ENCODE assay signal across 8 mouse cellular contexts in genomic region chr5:66676457-66677117, GRCm38 (mm10). TPM values are rescaled to one million over a fixed set of nuclear protein-coding genes. Genes with fewer than 3 reads are reported as not detected.
A peak's percentile ranks its signal among the peaks of the same experiment; 100 is the strongest.
DNase-seq lines count a peak whose midpoint lies in the region; ATAC-seq and TF ChIP-seq lines count a peak whose summit lies in the region.

No protein-coding gene starts in this region.

- no peaks in the 10 kb centered on the region for H3K4me1 ChIP-seq in intestine, postnatal 0 days (replicated peaks; ENCODE audit: control insufficient read depth, insufficient read depth, low read length)
- H3K4me1 ChIP-seq in limb, embryonic 12.5 days (replicated peaks): peaks cover 14% of the 10 kb centered on the region
- peaks cover 48% of the 10 kb centered on the region for H3K4me1 ChIP-seq in midbrain, embryonic 15.5 days

- peak overlapping the region; percentile 68 for H3K4me2 ChIP-seq in intestine, postnatal 0 days (replicated peaks; ENCODE audit: low read depth)
- H3K4me2 ChIP-seq in limb, embryonic 12.5 days: peak overlapping the region; percentile 100
- peak overlapping the region; percentile 78 for H3K4me2 ChIP-seq in midbrain, embryonic 15.5 days

- H3K27ac ChIP-seq in intestine, postnatal 0 days (ENCODE audit: low read depth, low read length): no peak overlapping the region
- H3K27ac ChIP-seq in limb, embryonic 12.5 days: no peak overlapping the region
- peak overlapping the region; percentile 82 for H3K27ac ChIP-seq in midbrain, embryonic 15.5 days

- H3K9ac ChIP-seq in intestine, postnatal 0 days (ENCODE audit: low read depth, low read length): 0 out of 2 replicates have a peak overlapping the region, but pooled peaks have one; percentile 17
- peak overlapping the region; percentile 60 for H3K9ac ChIP-seq in limb, embryonic 12.5 days (replicated peaks)
- H3K9ac ChIP-seq in midbrain, embryonic 15.5 days: peak overlapping the region; percentile 83

- H3K27me3 ChIP-seq in intestine, postnatal 0 days (replicated peaks; ENCODE audit: control insufficient read depth, insufficient read depth, low read length): peaks cover 41% of the 10 kb centered on the region
- peaks cover 35% of the 10 kb centered on the region for H3K27me3 ChIP-seq in limb, embryonic 12.5 days
- H3K27me3 ChIP-seq in midbrain, embryonic 15.5 days (replicated peaks): no peaks in the 10 kb centered on the region

- intact Hi-C loops in heart, postnatal 25 days (cut with DNase I): no loop called here
- intact Hi-C loops in gastrocnemius, postnatal 14 days (cut with DNase I; ENCODE audit: low total_unique reads): no loop called here

- 1% methylated on average over 51 of the region's 51 CpGs for WGBS in intestine, postnatal 0 days
- 1% methylated on average over 51 of the region's 51 CpGs for WGBS in limb, embryonic 12.5 days
- under 1% methylated on average over 51 of the region's 51 CpGs for WGBS in midbrain, embryonic 15.5 days

- no peaks in the 10 kb centered on the region for H3K9me3 ChIP-seq in intestine, postnatal 0 days (ENCODE audit: control insufficient read depth)
- no peaks in the 10 kb centered on the region for H3K9me3 ChIP-seq in limb, embryonic 12.5 days
- H3K9me3 ChIP-seq in midbrain, embryonic 15.5 days: no peaks in the 10 kb centered on the region

- peak; percentile 93 for DNase-seq in heart, adult 11 months
- no peak for DNase-seq in heart, postnatal 25 days (ENCODE audit: low spot score)
- peak; percentile 82 for DNase-seq in cerebellum, adult 9-11 months
- peak; percentile 35 for DNase-seq in gastrocnemius, postnatal 14 days
- DNase-seq in thymus, postnatal 25 days: peak; percentile 3

- no peaks in the 10 kb centered on the region for H3K36me3 ChIP-seq in intestine, postnatal 0 days (ENCODE audit: control insufficient read depth, insufficient read depth)
- H3K36me3 ChIP-seq in limb, embryonic 12.5 days: no peaks in the 10 kb centered on the region
- H3K36me3 ChIP-seq in midbrain, embryonic 15.5 days (replicated peaks): peaks cover 5% of the 10 kb centered on the region

- no peak for TF ChIP-seq CTCF in intestine, postnatal 0 days (IDR thresholded peaks at IDR 0.05; ENCODE audit: low read depth)

- peak overlapping the region; percentile 43 for H3K4me3 ChIP-seq in intestine, postnatal 0 days (ENCODE audit: low read depth, low read length)
- peak overlapping the region; percentile 59 for H3K4me3 ChIP-seq in limb, embryonic 12.5 days (replicated peaks)
- H3K4me3 ChIP-seq in midbrain, embryonic 15.5 days: peak overlapping the region; percentile 59

- peak; percentile 73 for ATAC-seq in intestine, postnatal 0 days
- ATAC-seq in limb, embryonic 12.5 days (ENCODE audit: insufficient number of reproducible peaks, insufficient read depth, low FRiP score, low TSS enrichment, low read depth): peak; percentile 63
- ATAC-seq in midbrain, embryonic 15.5 days (replicated peaks): peak; percentile 89

RNA-seq across cellular contexts. Expression of gene Uchl1, which starts 0.7 kb away (rescaled TPM):
- 1 to 10 TPM; 7.4 to 8.2 TPM for total RNA-seq in heart, postnatal 25 days (2021)
- 10 to 100 TPM in 1 of 2 experiments, 1 to 10 TPM in 1; 9.8 to 14.2 TPM for total RNA-seq in gastrocnemius, postnatal 14 days (2021)
- 70.3 and 73.4 TPM in 2 replicates for polyA plus RNA-seq in intestine, postnatal 0 days (2015; fragmentation: Nextera tagmentation; extraction: Ambion mirVana)
- polyA plus RNA-seq in limb, embryonic 12.5 days (2016; fragmentation: Nextera tagmentation; extraction: Ambion mirVana): 57.6 and 65.6 TPM in 2 replicates
- polyA plus RNA-seq in midbrain, embryonic 15.5 days (2015; fragmentation: Nextera tagmentation; extraction: Ambion mirVana): 1,755 and 1,834 TPM in 2 replicates

RNA-seq across cellular contexts. Expression of gene Apbb2, which starts 58.0 kb away (rescaled TPM):
- 10 to 100 TPM; 40.2 to 46.7 TPM for total RNA-seq in heart, postnatal 25 days (2021)
- 10 to 100 TPM; 41.0 to 48.3 TPM for total RNA-seq in gastrocnemius, postnatal 14 days (2021)
- 18.7 and 21.7 TPM in 2 replicates for polyA plus RNA-seq in intestine, postnatal 0 days (2015; fragmentation: Nextera tagmentation; extraction: Ambion mirVana)
- 46.9 and 48.6 TPM in 2 replicates for polyA plus RNA-seq in limb, embryonic 12.5 days (2016; fragmentation: Nextera tagmentation; extraction: Ambion mirVana)
- 110 and 115 TPM in 2 replicates for polyA plus RNA-seq in midbrain, embryonic 15.5 days (2015; fragmentation: Nextera tagmentation; extraction: Ambion mirVana)

Comparison
In these comparisons a context has a peak if more than half of its experiments do, and no peak if none do; other contexts are left out.
1. H3K9ac ChIP-seq: peak in every context shown above with its lines; median percentile 83 in midbrain, embryonic 15.5 days; 60 in limb, embryonic 12.5 days; 17 in intestine, postnatal 0 days.
2. RNA of gene Uchl1, which starts 0.7 kb away (polyA plus RNA-seq): 1,755 to 1,834 TPM in midbrain, embryonic 15.5 days; 70.3 to 73.4 TPM in intestine, postnatal 0 days and 57.6 to 65.6 TPM in limb, embryonic 12.5 days; every median in the first group is over 10 times any median in the second.
3. Peak in every context shown above with its lines, with median percentiles within 50 percentile points of each other: ATAC-seq, H3K4me2 ChIP-seq and H3K4me3 ChIP-seq.